Mouse (Mus musculus) liver, postnatal 0 days (tissue): ENCODE data around the gene Cyp2a12. TPM values are rescaled to one million over a fixed set of nuclear protein-coding genes. Genes with fewer than 3 reads are reported as not detected.

Experiments
- ATAC-seq: fragments of 200-750 bp; cut with Nextera tagmentation; 2 replicates; pipeline ENCODE4 v1.8.0; 2017; ENCODE audit warnings: mild to moderate bottlenecking, moderate library complexity
- DNase-seq: peaks from one replicate; pipeline ENCODE4 v3.0.0-alpha.2; 2016
- H3K27ac ChIP-seq: fragments of 300-500 bp; sonication (generic); 2 replicates; pipeline ENCODE4 v1.5.1; 2014; ENCODE audit warnings: antibody characterized with exemption, moderate library complexity, mild to moderate bottlenecking, low read depth
- H3K27me3 ChIP-seq: fragments of 300-500 bp; sonication (generic); 2 replicates; pipeline ENCODE4 v1.6.1; 2014; ENCODE audit warnings: low read length, control low read depth, mixed read lengths; ENCODE audit not compliant: insufficient read depth
- H3K36me3 ChIP-seq: fragments of 300-500 bp; sonication (generic); replicated peaks from 2 replicates; pipeline ENCODE4 v1.6.1; 2014; ENCODE audit warnings: mild to moderate bottlenecking, control low read depth, low read length, moderate library complexity, mixed read lengths; ENCODE audit not compliant: insufficient read depth
- H3K4me1 ChIP-seq: fragments of 300-500 bp; sonication (generic); 2 replicates; pipeline ENCODE4 v1.6.1; 2014; ENCODE audit warnings: antibody characterized with exemption, mild to moderate bottlenecking, control low read depth; ENCODE audit not compliant: insufficient read depth
- H3K4me2 ChIP-seq: fragments of 300-500 bp; sonication (generic); 2 replicates; pipeline ENCODE4 v1.6.1; 2014; ENCODE audit warnings: low read depth, mild to moderate bottlenecking, low read length, moderate library complexity, mixed read lengths
- H3K4me3 ChIP-seq: fragments of 300-500 bp; sonication (generic); 2 replicates; pipeline ENCODE4 v1.5.1; 2014; ENCODE audit warnings: low read depth, low read length
- H3K9ac ChIP-seq: fragments of 300-500 bp; sonication (generic); replicated peaks from 2 replicates; pipeline ENCODE4 v1.6.1; 2014; ENCODE audit warnings: mild to moderate bottlenecking, moderate library complexity
- H3K9me3 ChIP-seq: fragments of 300-500 bp; sonication (generic); 2 replicates; pipeline ENCODE4 v1.6.1; 2016; ENCODE audit warnings: mild to moderate bottlenecking, control low read depth, low read length, mixed read lengths
- CTCF ChIP-seq: sonication (generic); IDR thresholded peaks from 2 replicates; pipeline ENCODE4 v1.5.1; 2016; ENCODE audit warnings: antibody characterized with exemption, low read depth
- EP300 ChIP-seq: IDR thresholded peaks from 2 replicates; pipeline ENCODE4 v1.6.1; 2016; ENCODE audit warnings: antibody characterized with exemption, low read depth, mild to moderate bottlenecking
- WGBS: fragments of 180-500 bp; shearing (Covaris S2); extraction: QIAGEN DNeasy Blood & Tissue Kit; methylation state at CpG from one replicate; pipeline ENCODE4 v1.1.7; 2014; ENCODE audit not compliant: insufficient replicate concordance; 5-methylcytosine and 5-hydroxymethylcytosine counted together
- polyA plus RNA-seq: library from polyadenylated mRNA; unstranded; fragments of >200 nt; fragmentation: Nextera tagmentation; extraction: Ambion mirVana; gene quantifications from 2 replicates; pipeline ENCODE4 v1.2.1, GENCODE M21; 2015

The Cyp2a12 gene
- polyA plus RNA-seq, 1 experiment from 2014 or later, result 70.2 TPM

GRCm38 (mm10) chr7:27078641-27079040, 49.8 kb downstream of the Cyp2a12 start:
- ATAC-seq (no peak), DNase-seq (no peak)
- Histone ChIP-seq H3K9me3 (no peaks in the 10 kb centered on the region), H3K27me3 (no peaks in the 10 kb centered on the region), H3K4me3 (no peak overlapping the region), H3K9ac (no peak overlapping the region), H3K4me2 (no peak overlapping the region), H3K4me1 (no peaks in the 10 kb centered on the region), H3K36me3 (no peaks in the 10 kb centered on the region), H3K27ac (no peak overlapping the region)
- WGBS, result 58% methylated on average over 1 of the region's 1 CpGs
- TF ChIP-seq EP300 (no peak), CTCF (no peak)

GRCm38 (mm10) chr7:27081625-27082024, 52.7 kb downstream of the Cyp2a12 start:
- no peaks in the 10 kb centered on the region for H3K36me3 ChIP-seq
- no peak overlapping the region for H3K4me2 ChIP-seq
- H3K27me3 ChIP-seq, result no peaks in the 10 kb centered on the region
- no peak overlapping the region for H3K27ac ChIP-seq
- TF ChIP-seq CTCF, result no peak
- no peak for ATAC-seq
- H3K4me3 ChIP-seq, result no peak overlapping the region
- no peaks in the 10 kb centered on the region for H3K9me3 ChIP-seq
- DNase-seq, result no peak
- no peaks in the 10 kb centered on the region for H3K4me1 ChIP-seq
- 36% methylated on average over 2 of the region's 2 CpGs for WGBS
- H3K9ac ChIP-seq, result no peak overlapping the region

Other genes with a start within 250 kb of the Cyp2a12 start
- gene Cyp2g1, start 220.2 kb upstream of the Cyp2a12 start, polyA plus RNA-seq, result 0.59 and 0.80 TPM in 2 replicates
- gene Cyp2a5, start 193.8 kb upstream of the Cyp2a12 start, polyA plus RNA-seq, result 5.4 and 5.6 TPM in 2 replicates
- 19.3 and 19.6 TPM in 2 replicates for gene Cyp2a22, start 89.7 kb upstream of the Cyp2a12 start, polyA plus RNA-seq
- gene Cyp2f2, start 90.8 kb downstream of the Cyp2a12 start, polyA plus RNA-seq, result 59.6 and 67.8 TPM in 2 replicates
- gene Cyp2t4, start 124.6 kb downstream of the Cyp2a12 start, polyA plus RNA-seq, result not detected in 2 replicates
- gene Egln2, start 137.7 kb downstream of the Cyp2a12 start, polyA plus RNA-seq, result 32.9 and 33.5 TPM in 2 replicates
- 31.5 and 32.7 TPM in 2 replicates for gene Rab4b, start 149.8 kb downstream of the Cyp2a12 start, polyA plus RNA-seq
- not detected in 2 replicates for gene Gm21983, start 152.0 kb downstream of the Cyp2a12 start, polyA plus RNA-seq
- gene Mia, start 152.1 kb downstream of the Cyp2a12 start, polyA plus RNA-seq, result 0.88 and 0.99 TPM in 2 replicates
- 1.00 and 1.1 TPM in 2 replicates for gene BC024978, start 166.7 kb downstream of the Cyp2a12 start, polyA plus RNA-seq
- 39.3 and 44.9 TPM in 2 replicates for gene Snrpa, start 167.2 kb downstream of the Cyp2a12 start, polyA plus RNA-seq
- gene Itpkc, start 199.6 kb downstream of the Cyp2a12 start, polyA plus RNA-seq, result 1.2 and 1.5 TPM in 2 replicates
- 20.1 and 23.5 TPM in 2 replicates for gene Coq8b, start 203.9 kb downstream of the Cyp2a12 start, polyA plus RNA-seq
- 1.1 and 1.2 TPM in 2 replicates for gene Numbl, start 229.4 kb downstream of the Cyp2a12 start, polyA plus RNA-seq